Mouse (Mus musculus) olfactory bulb, adult 2 months (tissue): ENCODE results near the gene BC028528. TPM values are rescaled to one million over a fixed set of nuclear protein-coding genes. Genes with fewer than 3 reads are reported as not detected.

Source experiments
- H3K27ac ChIP-seq: fragments of 200-500 bp; 2 replicates; pipeline ENCODE4 v1.5.1; 2012; ENCODE audit warnings: low read depth, low read length; ENCODE audit not compliant: insufficient read depth
- H3K4me1 ChIP-seq: fragments of 200-500 bp; 2 replicates; pipeline ENCODE4 v1.6.1; 2012; ENCODE audit warnings: low read length; ENCODE audit not compliant: control insufficient read depth, insufficient read depth
- H3K4me3 ChIP-seq: fragments of 200-500 bp; 2 replicates; pipeline ENCODE4 v1.5.1; 2012; ENCODE audit warnings: mild to moderate bottlenecking, low read depth, low read length, moderate library complexity; ENCODE audit not compliant: insufficient read depth
- CTCF ChIP-seq: fragments of 200-500 bp; IDR thresholded peaks from 2 replicates; pipeline ENCODE4 v1.5.1; 2012; ENCODE audit warnings: low read depth, mild to moderate bottlenecking, low read length, moderate library complexity; ENCODE audit not compliant: insufficient read depth
- POLR2A ChIP-seq: fragments of 200-500 bp; IDR thresholded peaks from 2 replicates; pipeline ENCODE4 v1.6.1; 2012; ENCODE audit warnings: mild to moderate bottlenecking, low read depth, low read length, moderate library complexity; ENCODE audit not compliant: insufficient read depth
- WGBS: fragments of 180-500 bp; shearing (Covaris S2); methylation state at CpG from one replicate; pipeline ENCODE4 v1.1.7; 2018; 5-methylcytosine and 5-hydroxymethylcytosine counted together
- polyA plus RNA-seq: library from polyadenylated mRNA; stranded (reverse); fragments of >200 nt; gene quantifications from 2 replicates; pipeline ENCODE4 v1.2.4, GENCODE M21; 2012; ENCODE audit warnings: low replicate concordance; ENCODE audit not compliant: missing spikeins, insufficient read depth, insufficient read length

BC028528 gene
- polyA plus RNA-seq, result not detected in 2 replicates

GRCm38 (mm10) chr3:95891211-95892065, at the start of gene BC028528:
Gene BC028528, minus strand, starts transcription at chr3:95892005.
- 39% methylated on average over 12 of the region's 12 CpGs for WGBS
- Histone ChIP-seq H3K4me1 (peaks cover 22% of the 10 kb centered on the region), H3K4me3 (no peak within 1 kb of the TSS), H3K27ac (peak within 1 kb of the TSS; percentile 58)
- no peak for TF ChIP-seq POLR2A
- no peak for TF ChIP-seq CTCF

- Histone ChIP-seq H3K4me1 (no peaks in the 10 kb centered on the region), H3K27ac (no peak overlapping the region), H3K4me3 (no peak overlapping the region)
- TF ChIP-seq CTCF (no peak), POLR2A (no peak)
- 92% methylated on average over 15 of the region's 15 CpGs for WGBS
Observed at GRCm38 (mm10) chr3:95938835-95939234, 47.0 kb upstream of the BC028528 start.

- no peak overlapping the region for H3K4me3 ChIP-seq
- WGBS, result 96% methylated on average over 8 of the region's 8 CpGs
- no peak overlapping the region for H3K27ac ChIP-seq
- TF ChIP-seq CTCF, result no peak
- TF ChIP-seq POLR2A, result no peak
- H3K4me1 ChIP-seq, result no peaks in the 10 kb centered on the region
Observed at GRCm38 (mm10) chr3:95938217-95938616, 46.4 kb upstream of the BC028528 start.

- TF ChIP-seq CTCF, result no peak
- no peak for TF ChIP-seq POLR2A
- H3K27ac ChIP-seq, result no peak overlapping the region
- 91% methylated on average over 1 of the region's 1 CpGs for WGBS
- H3K4me3 ChIP-seq, result no peak overlapping the region
- 0 out of 2 replicates have a peak, but pooled peaks cover 2% of the 10 kb centered on the region for H3K4me1 ChIP-seq
Observed at GRCm38 (mm10) chr3:95934448-95934847, 42.6 kb upstream of the BC028528 start.

GRCm38 (mm10) chr3:95933111-95933750, 41.4 kb upstream of the BC028528 start:
- Histone ChIP-seq H3K4me3 (no peak overlapping the region), H3K27ac (no peak overlapping the region), H3K4me1 (0 out of 2 replicates have a peak, but pooled peaks cover 2% of the 10 kb centered on the region)
- TF ChIP-seq CTCF, result no peak
- no peak for TF ChIP-seq POLR2A
- WGBS, result 91% methylated on average over 7 of the region's 7 CpGs

GRCm38 (mm10) chr3:95932566-95932965, 40.8 kb upstream of the BC028528 start:
- Histone ChIP-seq H3K4me3 (no peak overlapping the region), H3K27ac (no peak overlapping the region), H3K4me1 (0 out of 2 replicates have a peak, but pooled peaks cover 2% of the 10 kb centered on the region)
- no peak for TF ChIP-seq CTCF
- TF ChIP-seq POLR2A, result no peak
- 91% methylated on average over 7 of the region's 7 CpGs for WGBS

DNA sequence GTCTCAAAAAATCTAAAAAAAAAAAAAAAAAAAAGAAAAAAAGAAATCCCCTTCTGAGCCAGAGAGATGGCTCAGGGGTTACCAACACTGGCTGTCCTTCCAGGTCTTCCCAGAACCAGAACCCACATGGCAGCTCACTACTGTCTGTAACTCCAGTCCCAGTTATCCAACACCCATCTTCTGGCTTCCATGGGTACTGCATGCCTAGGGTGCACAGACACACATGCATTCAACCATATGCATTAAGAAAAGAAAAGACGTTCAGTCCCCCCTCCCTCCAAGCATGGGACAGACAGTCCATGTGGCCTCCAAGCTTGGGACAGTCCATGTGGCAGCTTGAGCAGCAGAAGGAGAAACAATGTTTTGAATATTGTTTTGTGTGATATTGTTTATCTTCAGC, 40.4 kb upstream of the BC028528 start:
- WGBS, result 32% methylated on average over 1 of the region's 1 CpGs
- no peak overlapping the region for H3K27ac ChIP-seq
- no peak overlapping the region for H3K4me3 ChIP-seq
- no peak for TF ChIP-seq CTCF
- no peak for TF ChIP-seq POLR2A
- H3K4me1 ChIP-seq, result 0 out of 2 replicates have a peak, but pooled peaks cover 2% of the 10 kb centered on the region

DNA sequence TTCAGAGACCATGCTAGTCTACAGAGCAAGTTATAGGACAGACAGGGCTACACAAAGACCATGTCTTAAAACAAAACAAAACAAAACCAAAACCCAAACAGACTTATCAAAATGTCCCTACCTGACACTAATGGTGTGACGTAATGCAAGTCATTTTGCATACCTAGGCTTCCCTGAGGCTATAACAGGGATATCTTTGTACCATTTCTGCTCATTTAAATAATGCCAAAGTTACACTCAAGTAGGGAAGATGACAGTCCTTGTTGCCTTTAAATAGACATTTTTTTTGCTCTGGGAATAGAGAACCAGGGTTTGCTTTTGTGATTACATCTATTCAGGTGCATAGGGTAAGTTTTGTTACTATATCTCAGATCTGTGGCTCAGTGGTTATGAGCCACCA, 39.7 kb upstream of the BC028528 start:
- Histone ChIP-seq H3K4me1 (0 out of 2 replicates have a peak, but pooled peaks cover 2% of the 10 kb centered on the region), H3K27ac (no peak overlapping the region), H3K4me3 (no peak overlapping the region)
- 91% methylated on average over 1 of the region's 1 CpGs for WGBS
- TF ChIP-seq POLR2A (no peak), CTCF (no peak)

DNA sequence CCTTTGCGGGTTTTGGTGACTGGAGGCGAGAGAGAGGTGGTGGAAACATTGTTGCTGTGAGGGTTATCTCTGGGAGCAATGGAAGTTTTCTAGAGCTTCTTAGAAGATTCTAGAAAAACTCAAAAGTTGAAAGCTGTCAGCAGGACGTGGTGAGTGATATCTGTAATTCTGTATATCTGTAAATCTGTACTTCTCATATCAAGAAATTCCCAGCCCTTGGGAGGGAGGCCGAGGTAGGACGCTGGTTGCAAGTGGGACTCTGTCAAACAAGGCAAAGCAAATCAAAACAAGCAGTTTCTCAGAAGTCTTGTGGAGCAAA, 38.6 kb upstream of the BC028528 start:
- Histone ChIP-seq H3K27ac (no peak overlapping the region), H3K4me1 (0 out of 2 replicates have a peak, but pooled peaks cover 2% of the 10 kb centered on the region), H3K4me3 (peak overlapping the region; percentile 85)
- TF ChIP-seq CTCF, result no peak
- TF ChIP-seq POLR2A, result no peak
- WGBS, result 3% methylated on average over 5 of the region's 5 CpGs
